Mouse (Mus musculus) ovary, postnatal 10 days (tissue): ENCODE results near the gene Gja6.

Experiments used
- DNase-seq: peaks from one replicate; pipeline ENCODE4 v3.0.0; 2022; ENCODE audit warnings: low spot score

The Gja6 gene

DNA sequence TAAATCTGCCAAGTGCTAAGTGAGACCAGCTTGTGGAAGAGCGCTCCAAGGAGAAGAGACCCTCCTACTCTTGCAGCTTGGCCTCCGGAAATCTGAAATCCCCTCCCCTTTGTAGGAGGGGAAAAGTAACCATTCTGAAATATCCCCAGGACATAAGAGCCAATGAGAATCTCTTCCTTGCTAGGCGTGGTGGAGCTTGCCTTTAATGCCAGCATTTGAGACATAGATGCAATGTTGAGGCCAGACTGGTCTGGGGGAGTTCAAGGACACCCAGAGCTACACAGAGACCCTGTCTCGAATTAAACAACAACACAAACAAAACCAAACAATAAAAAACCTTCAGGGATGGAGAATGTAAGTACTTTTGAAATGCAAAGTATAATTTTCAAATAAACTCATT is at the start of gene Gja6:
TSS of gene Gja6 (minus strand) at position 101 of the 400 bp plus-strand sequence.
- DNase-seq, result no peak

- no peak for DNase-seq
Measured at GRCm38 (mm10) chrX:160949583-160949982, 42.7 kb upstream of the Gja6 start.

GRCm38 (mm10) chrX:160944722-160945121 is 37.9 kb upstream of the Gja6 start:
- DNase-seq, result no peak

GRCm38 (mm10) chrX:160935541-160935940 is 28.7 kb upstream of the Gja6 start:
- no peak for DNase-seq

DNA sequence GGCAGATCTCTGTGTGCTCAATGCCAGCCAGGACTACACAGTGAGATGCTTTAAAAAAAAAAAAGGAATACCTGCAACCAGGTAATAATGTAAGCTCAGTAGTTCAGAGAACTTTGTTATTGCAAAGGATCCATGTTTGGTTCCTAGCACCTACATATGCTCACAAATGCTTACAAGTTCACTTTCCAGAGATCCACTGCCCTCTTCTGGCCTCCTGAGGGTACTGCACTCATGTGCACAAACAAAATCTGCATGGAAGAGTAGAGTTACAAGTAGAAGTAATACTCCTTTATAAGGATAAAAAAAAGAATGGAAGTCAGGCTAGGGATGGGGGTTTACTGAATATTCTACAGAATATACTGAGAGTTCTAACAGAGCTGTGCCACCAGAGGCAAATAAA is 23.8 kb upstream of the Gja6 start:
- no peak for DNase-seq

DNA sequence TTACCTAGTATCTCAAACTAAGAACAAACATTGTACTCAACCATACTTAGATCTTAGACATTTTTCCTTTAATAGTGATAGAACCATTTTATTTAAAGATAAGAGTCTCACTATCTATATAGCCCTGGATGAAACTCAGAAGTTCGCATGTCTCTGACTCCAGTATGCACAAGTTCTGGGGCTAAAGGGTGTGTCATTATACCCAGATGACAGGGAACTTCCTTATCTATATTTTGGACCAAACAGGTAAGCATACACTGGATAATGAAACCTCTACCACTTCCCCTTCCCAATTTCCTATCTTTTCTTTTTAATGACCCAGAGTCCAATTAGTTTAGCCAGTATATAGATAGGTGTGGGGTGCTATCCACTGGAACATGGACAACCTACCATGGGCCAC is 22.0 kb upstream of the Gja6 start:
- DNase-seq, result no peak

DNA sequence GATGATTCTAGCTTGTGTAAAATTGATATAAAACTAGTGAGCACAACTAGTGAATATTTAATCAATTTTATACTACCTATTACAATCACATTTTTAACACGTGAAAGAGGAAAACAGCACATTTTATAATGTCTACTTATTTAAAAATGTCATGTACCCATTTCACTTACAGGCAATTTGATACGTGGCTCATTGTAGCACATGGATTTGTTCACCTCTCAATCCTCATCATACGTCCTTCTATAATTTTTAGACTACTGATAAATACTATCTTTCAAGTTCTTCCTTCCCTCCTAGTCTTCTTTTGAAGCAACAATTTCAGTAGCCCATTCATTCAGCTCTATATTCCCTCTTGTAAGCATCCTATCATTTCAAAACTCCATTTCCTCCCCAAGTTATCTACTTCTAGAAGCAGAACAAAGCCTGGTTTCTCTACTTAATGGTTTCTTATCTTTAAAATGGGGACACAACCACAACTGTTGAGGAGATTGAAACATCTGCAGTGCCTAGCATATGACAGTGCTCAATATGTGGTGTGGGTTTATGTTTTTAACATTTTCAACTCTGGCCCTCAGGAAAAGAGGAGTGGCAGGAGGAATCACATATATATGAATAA is 12.3 kb upstream of the Gja6 start:
- DNase-seq, result no peak

GRCm38 (mm10) chrX:160906477-160906876 is 375 bp downstream of the Gja6 start:
- no peak for DNase-seq

DNA sequence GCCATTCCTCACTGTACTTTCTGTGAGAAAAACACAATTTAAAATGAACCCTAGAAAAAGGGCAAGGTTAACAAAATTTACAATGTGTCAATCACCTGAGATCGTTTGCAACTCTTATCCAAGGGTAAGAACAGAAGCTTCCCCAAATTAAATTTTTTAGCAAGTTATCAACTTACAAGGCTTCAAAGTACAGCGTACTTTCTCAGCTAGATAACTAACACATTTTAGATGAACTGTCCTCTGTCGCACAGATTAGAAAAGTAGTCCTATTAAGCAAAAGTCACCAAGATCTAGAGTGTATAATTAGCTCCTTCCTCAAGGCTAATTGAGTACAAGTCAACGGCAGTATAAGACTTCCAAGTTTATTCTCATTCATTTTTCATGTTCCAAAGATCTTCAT is 939 bp downstream of the Gja6 start:
- no peak for DNase-seq

GRCm38 (mm10) chrX:160905041-160905678 is 1.7 kb downstream of the Gja6 start:
- no peak for DNase-seq

DNA sequence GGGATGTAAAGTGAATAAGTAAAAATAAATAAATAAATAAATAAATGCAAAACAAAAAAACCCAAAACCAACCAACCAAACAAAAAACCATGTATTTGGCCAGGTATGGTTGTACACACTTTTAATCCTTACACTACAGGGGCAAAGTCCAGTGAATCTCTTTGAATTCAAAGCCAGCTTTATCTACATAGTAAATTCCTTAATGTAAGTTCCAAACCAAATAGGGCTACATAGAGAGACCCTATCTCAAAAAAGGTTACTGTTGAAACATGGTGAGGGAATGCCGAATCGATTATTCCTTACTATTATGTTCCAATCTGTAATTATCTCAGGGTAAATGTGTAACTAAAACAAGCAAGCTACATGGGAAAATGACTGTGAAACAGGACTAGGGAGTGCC is 5.7 kb downstream of the Gja6 start:
- no peak for DNase-seq

DNA sequence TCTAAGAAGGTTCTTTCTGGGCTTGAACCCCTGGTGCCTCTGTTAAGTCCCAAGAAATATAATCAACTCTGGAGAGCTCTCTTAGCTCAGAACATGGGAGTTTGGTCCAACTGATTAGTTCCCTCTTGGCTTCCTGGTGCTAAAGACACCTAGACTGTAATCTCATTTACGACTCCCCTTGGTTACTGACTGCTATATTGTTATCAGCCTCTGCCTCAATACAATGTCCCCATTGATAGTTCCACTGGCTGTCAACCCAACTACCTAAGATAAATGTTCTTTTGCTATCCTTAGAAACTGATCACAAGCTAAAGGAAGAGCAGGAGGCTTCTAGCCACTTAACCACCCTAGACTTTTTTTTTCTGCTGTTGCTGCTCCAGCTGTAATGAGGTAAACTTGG is 14.8 kb downstream of the Gja6 start:
- DNase-seq, result no peak

- no peak for DNase-seq
Measured at GRCm38 (mm10) chrX:160886301-160886700, 20.6 kb downstream of the Gja6 start.

- DNase-seq, result no peak
Measured at GRCm38 (mm10) chrX:160866576-160866975, 40.3 kb downstream of the Gja6 start.

DNA sequence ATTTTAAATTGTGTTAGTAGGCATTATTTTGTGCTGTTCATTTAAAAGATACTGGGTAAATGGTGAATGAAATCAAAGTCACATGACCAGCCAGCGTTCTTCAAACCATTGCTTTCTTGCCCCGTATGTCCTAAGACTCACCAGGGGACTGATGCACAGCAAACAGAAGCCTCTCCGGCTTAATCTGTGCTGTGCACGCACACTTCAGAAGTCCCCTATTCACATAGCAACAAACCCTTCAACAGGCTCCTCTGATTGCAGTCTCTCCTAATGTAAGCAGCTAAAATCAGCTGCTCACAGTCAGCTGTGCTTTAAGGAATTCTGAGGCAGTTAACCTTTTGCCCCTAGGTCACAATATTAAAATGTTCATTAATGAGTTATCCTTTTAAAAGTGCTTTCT is 41.8 kb downstream of the Gja6 start:
- DNase-seq, result no peak

GRCm38 (mm10) chrX:160863689-160864383 is 43.0 kb downstream of the Gja6 start:
- DNase-seq, result no peak
